ENCODE assay signal across 14 mouse cellular contexts in the genomic region with DNA sequence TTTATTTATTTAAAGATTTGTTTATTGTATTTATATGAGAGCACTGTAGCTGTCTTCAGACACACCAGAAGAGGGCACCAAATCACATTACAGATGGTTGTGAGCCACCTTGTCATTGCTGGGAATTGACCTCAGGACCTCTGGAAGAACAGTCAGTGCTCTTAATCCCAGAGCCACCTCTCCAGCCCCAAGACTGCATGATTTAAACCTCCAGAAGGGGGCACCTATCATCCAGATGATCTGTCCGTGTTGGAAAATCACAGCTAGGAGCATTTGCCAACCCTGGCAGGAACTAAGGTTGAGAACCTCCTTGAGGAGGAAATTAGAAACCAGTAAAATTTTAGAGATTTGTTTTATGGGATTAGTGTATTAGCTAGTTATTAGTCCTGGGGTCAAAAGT.
A peak's percentile ranks its signal among the peaks of the same experiment; 100 is the strongest.
DNase-seq lines count a peak whose midpoint lies in the region; ATAC-seq and TF ChIP-seq lines count a peak whose summit lies in the region.
"Had no signal": no experiment of that assay in that cellular context is flagged by ENCODE, and none has a peak within 500 bp of the region (broad histone marks: within the 10 kb centered on the region; RNA-seq: fewer than 3 reads in every experiment).

No protein-coding gene starts in this region.

- intact Hi-C loops in heart, postnatal 14 days (cut with DNase I), result no loop called here

- H3K4me1 ChIP-seq in liver, adult 2 months (ENCODE audit: control insufficient read depth, insufficient read depth, low read length), result no peaks in the 10 kb centered on the region
- no peaks in the 10 kb centered on the region for H3K4me1 ChIP-seq in liver, embryonic 11.5 days (replicated peaks; ENCODE audit: control insufficient read depth, insufficient read depth, low read length)
- H3K4me1 ChIP-seq: forebrain, embryonic 10.5 days; hindbrain, embryonic 10.5 days had no signal

- no peak overlapping the region for H3K9ac ChIP-seq in liver, adult 2 months (ENCODE audit: low read depth, low read length)
- H3K9ac ChIP-seq in liver, embryonic 11.5 days (ENCODE audit: low read depth, low read length), result no peak overlapping the region

- no peak overlapping the region for H3K27ac ChIP-seq in liver, adult 2 months (replicated peaks; ENCODE audit: insufficient read depth, low read depth, low read length)
- H3K27ac ChIP-seq in liver, embryonic 11.5 days (ENCODE audit: low read depth, low read length), result no peak overlapping the region
- H3K27ac ChIP-seq: forebrain, embryonic 10.5 days; hindbrain, embryonic 10.5 days had no signal

- H3K79me2 ChIP-seq in liver, adult 2 months (ENCODE audit: control insufficient read depth, insufficient read depth, low read length), result no peaks in the 10 kb centered on the region

- H3K4me2 ChIP-seq in liver, embryonic 11.5 days, result no peak overlapping the region
- H3K4me2 ChIP-seq: midbrain, embryonic 11.5 days had no signal

- ATAC-seq in liver, embryonic 11.5 days (replicated peaks; ENCODE audit: low FRiP score), result no peak
- ATAC-seq: lung, postnatal 0 days had no signal

- TF ChIP-seq POLR2A in liver, adult 2 months (IDR thresholded peaks at IDR 0.05; ENCODE audit: extremely low read depth, insufficient read depth, low read length), result no peak

- TF ChIP-seq CTCF in liver, adult 2 months (IDR thresholded peaks at IDR 0.05; ENCODE audit: low read depth, low read length), result no peak

- 45% methylated on average over 1 of the region's 1 CpGs for WGBS in liver, adult 2 months
- WGBS in liver, embryonic 11.5 days, result 47% methylated on average over 1 of the region's 1 CpGs

- H3K9me3 ChIP-seq in liver, embryonic 11.5 days (ENCODE audit: control insufficient read depth, low read length), result no peaks in the 10 kb centered on the region
- H3K9me3 ChIP-seq: forebrain, embryonic 10.5 days; hindbrain, embryonic 10.5 days had no signal

- H3K4me3 ChIP-seq in liver, adult 2 months (ENCODE audit: insufficient read depth, low read depth, low read length), result no peak overlapping the region
- H3K4me3 ChIP-seq in liver, embryonic 11.5 days (ENCODE audit: low read depth, low read length), result no peak overlapping the region
- H3K4me3 ChIP-seq: forebrain, embryonic 10.5 days; hindbrain, embryonic 10.5 days had no signal

- no peaks in the 10 kb centered on the region for H3K36me3 ChIP-seq in liver, adult 2 months (ENCODE audit: control insufficient read depth, insufficient read depth, low read length)
- H3K36me3 ChIP-seq in liver, embryonic 11.5 days (ENCODE audit: control insufficient read depth, insufficient read depth, low read length), result no peaks in the 10 kb centered on the region
- H3K36me3 ChIP-seq: forebrain, embryonic 10.5 days; hindbrain, embryonic 10.5 days had no signal

- peak; percentile 10 to 43 for DNase-seq in adrenal gland, adult (ENCODE audit: inconsistent age in 2 of 2, low spot score in 1 of 2)
- DNase-seq in adrenal gland, adult 18-20 months (ENCODE audit: low spot score in 2 of 2), result no peak
- peak; percentile 3 to 7 for DNase-seq in heart, adult 18-20 months
- DNase-seq in heart, postnatal 14 days, result no peak
- DNase-seq in liver, adult 2 months (ENCODE audit: extremely low read depth, low read depth, low spot score), result peak; percentile 3
- DNase-seq in liver, embryonic 11.5 days (ENCODE audit: low spot score), result no peak
- DNase-seq in thymus, postnatal 25 days, result no peak
- DNase-seq in right cerebral cortex, adult 2 months (ENCODE audit: low spot score in 2 of 2), result no peak
- DNase-seq: cerebellum, adult 9-11 months; retina, postnatal 1 day had no signal

- no peaks in the 10 kb centered on the region for H3K27me3 ChIP-seq in liver, adult 2 months (ENCODE audit: control insufficient read depth, insufficient read depth, low read length)
- H3K27me3 ChIP-seq in liver, embryonic 11.5 days (replicated peaks; ENCODE audit: control insufficient read depth, insufficient read depth, low read length), result no peaks in the 10 kb centered on the region

Comparison
In these comparisons a context has a peak if more than half of its experiments do, and no peak if none do; other contexts are left out.
1. DNase-seq: peak in adrenal gland, adult (2 of 2), heart, adult 18-20 months (2 of 2) and liver, adult 2 months (single experiment); none in adrenal gland, adult 18-20 months (0 of 2), heart, postnatal 14 days (0 of 2), liver, embryonic 11.5 days (single experiment), thymus, postnatal 25 days (single experiment) and right cerebral cortex, adult 2 months (0 of 2).